Mouse (Mus musculus) hindbrain, embryonic 14.5 days (tissue): Measurements from ENCODE around the gene Olfr1371. TPM values are rescaled to one million over a fixed set of nuclear protein-coding genes. Genes with fewer than 3 reads are reported as not detected.

ENCODE experiments used
- ATAC-seq: fragments of 200-750 bp; cut with Nextera tagmentation; 2 replicates; pipeline ENCODE4 v1.8.0; 2017; ENCODE audit warnings: moderate number of reproducible peaks, mild to moderate bottlenecking, moderate TSS enrichment, moderate library complexity; ENCODE audit not compliant: low FRiP score
- DNase-seq: peaks from one replicate; pipeline ENCODE4 v3.0.0-alpha.2; 2015; ENCODE audit warnings: low spot score
- H3K27ac ChIP-seq: fragments of 300-500 bp; sonication (generic); 2 replicates; pipeline ENCODE4 v1.5.1; 2014; ENCODE audit warnings: mild to moderate bottlenecking, moderate library complexity
- H3K27me3 ChIP-seq: fragments of 300-500 bp; sonication (generic); 2 replicates; pipeline ENCODE4 v1.6.1; 2014; ENCODE audit warnings: mild to moderate bottlenecking, low read length, mixed read lengths; ENCODE audit not compliant: control insufficient read depth, insufficient read depth
- H3K36me3 ChIP-seq: fragments of 300-500 bp; sonication (generic); replicated peaks from 2 replicates; pipeline ENCODE4 v1.6.1; 2014; ENCODE audit not compliant: control insufficient read depth, insufficient read depth
- H3K4me1 ChIP-seq: fragments of 300-500 bp; sonication (generic); replicated peaks from 2 replicates; pipeline ENCODE4 v1.6.1; 2014; ENCODE audit warnings: antibody characterized with exemption, low read length, mixed read lengths; ENCODE audit not compliant: control insufficient read depth, insufficient read depth
- H3K4me2 ChIP-seq: fragments of 300-500 bp; sonication (generic); replicated peaks from 2 replicates; pipeline ENCODE4 v1.6.1; 2014; ENCODE audit warnings: mild to moderate bottlenecking, moderate library complexity
- H3K4me3 ChIP-seq: fragments of 300-500 bp; sonication (generic); replicated peaks from 2 replicates; pipeline ENCODE4 v1.5.1; 2014; ENCODE audit warnings: mild to moderate bottlenecking, low read length
- H3K9ac ChIP-seq: fragments of 300-500 bp; sonication (generic); 2 replicates; pipeline ENCODE4 v1.6.1; 2014
- H3K9me3 ChIP-seq: fragments of 300-500 bp; sonication (generic); 2 replicates; pipeline ENCODE4 v1.6.1; 2016; ENCODE audit warnings: low read length; ENCODE audit not compliant: control insufficient read depth
- WGBS: fragments of 180-500 bp; shearing (Covaris S2); extraction: QIAGEN DNeasy Blood & Tissue Kit; methylation state at CpG from one replicate; pipeline ENCODE4 v1.1.7; 2014; 5-methylcytosine and 5-hydroxymethylcytosine counted together
- polyA plus RNA-seq: library from polyadenylated mRNA; unstranded; fragments of >200 nt; fragmentation: Nextera tagmentation; extraction: Ambion mirVana; gene quantifications from 2 replicates; pipeline ENCODE4 v1.2.1, GENCODE M21; 2014

Gene Olfr1371
- polyA plus RNA-seq, 1 experiment from 2014 or later, result not detected

- Histone ChIP-seq H3K9ac (no peak overlapping the region), H3K4me1 (no peaks in the 10 kb centered on the region), H3K27ac (no peak overlapping the region), H3K4me2 (no peak overlapping the region), H3K4me3 (no peak overlapping the region), H3K27me3 (no peaks in the 10 kb centered on the region), H3K36me3 (peaks cover 50% of the 10 kb centered on the region), H3K9me3 (no peaks in the 10 kb centered on the region)
- DNase-seq, result no peak
- ATAC-seq, result no peak
- 96% methylated on average over 2 of the region's 2 CpGs for WGBS
These were observed 35.7 kb upstream of the Olfr1371 start for GRCm38 (mm10) chr11:52249452-52249851.

- DNase-seq, result no peak
- Histone ChIP-seq H3K9me3 (no peaks in the 10 kb centered on the region), H3K4me2 (no peak overlapping the region), H3K27me3 (no peaks in the 10 kb centered on the region), H3K9ac (no peak overlapping the region), H3K36me3 (peaks cover 66% of the 10 kb centered on the region), H3K27ac (no peak overlapping the region), H3K4me3 (no peak overlapping the region), H3K4me1 (no peaks in the 10 kb centered on the region)
- 93% methylated on average over 4 of the region's 4 CpGs for WGBS
- ATAC-seq, result no peak
These were observed 27.2 kb upstream of the Olfr1371 start for GRCm38 (mm10) chr11:52240898-52241542.

GRCm38 (mm10) chr11:52234509-52234908, 20.7 kb upstream of the Olfr1371 start:
- H3K27ac ChIP-seq, result no peak overlapping the region
- no peak overlapping the region for H3K9ac ChIP-seq
- DNase-seq (no peak), ATAC-seq (no peak)
- no peaks in the 10 kb centered on the region for H3K27me3 ChIP-seq
- no peaks in the 10 kb centered on the region for H3K9me3 ChIP-seq
- H3K4me2 ChIP-seq, result no peak overlapping the region
- no peak overlapping the region for H3K4me3 ChIP-seq
- H3K4me1 ChIP-seq, result peaks cover 28% of the 10 kb centered on the region
- peaks cover 28% of the 10 kb centered on the region for H3K36me3 ChIP-seq

- Histone ChIP-seq H3K9me3 (no peaks in the 10 kb centered on the region), H3K4me1 (peaks cover 28% of the 10 kb centered on the region), H3K4me3 (no peak overlapping the region; the same call in 1 of the 2 replicates), H3K4me2 (peak overlapping the region; percentile 94), H3K27me3 (no peaks in the 10 kb centered on the region), H3K9ac (no peak overlapping the region), H3K36me3 (peaks cover 22% of the 10 kb centered on the region), H3K27ac (no peak overlapping the region)
- DNase-seq (no peak), ATAC-seq (no peak)
- WGBS, result 98% methylated on average over 1 of the region's 1 CpGs
These were observed 20.1 kb upstream of the Olfr1371 start for GRCm38 (mm10) chr11:52233906-52234305.

- Histone ChIP-seq H3K36me3 (peaks cover 14% of the 10 kb centered on the region), H3K4me1 (peaks cover 28% of the 10 kb centered on the region), H3K4me3 (peak overlapping the region; percentile 73), H3K9ac (peak overlapping the region; percentile 93), H3K4me2 (peak overlapping the region; percentile 94), H3K27me3 (no peaks in the 10 kb centered on the region), H3K27ac (no peak overlapping the region), H3K9me3 (no peaks in the 10 kb centered on the region)
- ATAC-seq, result no peak
- DNase-seq, result no peak
- 46% methylated on average over 3 of the region's 3 CpGs for WGBS
These were observed 19.4 kb upstream of the Olfr1371 start for GRCm38 (mm10) chr11:52233043-52233653.

GRCm38 (mm10) chr11:52231606-52232541, 18.1 kb upstream of the Olfr1371 start, which contains the start of gene Skp1a:
TSS of gene Skp1a (plus strand) at chr11:52231995.
- H3K4me3 ChIP-seq, result peak within 1 kb of the TSS; percentile 73
- peak; percentile 95 for DNase-seq
- peaks cover 3% of the 10 kb centered on the region for H3K36me3 ChIP-seq
- no peaks in the 10 kb centered on the region for H3K27me3 ChIP-seq
- H3K27ac ChIP-seq, result peak within 1 kb of the TSS; percentile 100
- ATAC-seq, result peak; percentile 94
- H3K4me2 ChIP-seq, result peak within 1 kb of the TSS; percentile 94
- H3K9me3 ChIP-seq, result no peaks in the 10 kb centered on the region
- peak within 1 kb of the TSS; percentile 93 for H3K9ac ChIP-seq
- peaks cover 28% of the 10 kb centered on the region for H3K4me1 ChIP-seq
- WGBS, result under 1% methylated on average over 85 of the region's 87 CpGs

GRCm38 (mm10) chr11:52230694-52231093, 16.9 kb upstream of the Olfr1371 start:
- H3K9ac ChIP-seq, result peak overlapping the region; percentile 93; the same call in 1 of the 2 replicates
- H3K27ac ChIP-seq, result no peak overlapping the region

GRCm38 (mm10) chr11:52228722-52229448, 15.1 kb upstream of the Olfr1371 start:
- H3K27me3 ChIP-seq, result no peaks in the 10 kb centered on the region
- DNase-seq, result no peak
- H3K36me3 ChIP-seq, result no peaks in the 10 kb centered on the region
- H3K9me3 ChIP-seq, result no peaks in the 10 kb centered on the region
- H3K27ac ChIP-seq, result no peak overlapping the region
- WGBS, result 78% methylated on average over 7 of the region's 7 CpGs
- no peak overlapping the region for H3K9ac ChIP-seq
- H3K4me1 ChIP-seq, result peaks cover 20% of the 10 kb centered on the region
- no peak overlapping the region for H3K4me2 ChIP-seq
- ATAC-seq, result no peak
- H3K4me3 ChIP-seq, result no peak overlapping the region

More at GRCm38 (mm10) chr11:52230694-52231093, 16.9 kb upstream of the Olfr1371 start:
- 65% methylated on average over 5 of the region's 5 CpGs for WGBS
- Histone ChIP-seq H3K27me3 (no peaks in the 10 kb centered on the region), H3K4me3 (peak overlapping the region; percentile 73; the same call in 1 of the 2 replicates), H3K36me3 (no peaks in the 10 kb centered on the region), H3K4me2 (peak overlapping the region; percentile 94), H3K4me1 (peaks cover 28% of the 10 kb centered on the region), H3K9me3 (no peaks in the 10 kb centered on the region)
- ATAC-seq, result no peak
- peak; percentile 22 for DNase-seq
